Mouse (Mus musculus): ENCODE measurements around the gene Uqcrh. TPM values are rescaled to one million over a fixed set of nuclear protein-coding genes. Genes with fewer than 3 reads are reported as not detected.

Uqcrh gene
- 45.6 and 60.5 TPM in 2 replicates for polyA plus RNA-seq (2012; rRNA removed)

GRCm38 (mm10) chr4:116074861-116075620 lies at the start of gene Uqcrh, which contains the start of gene Lrrc41:
Gene Uqcrh, minus strand, starts transcription at chr4:116075071.
Gene Lrrc41, plus strand, starts transcription at chr4:116075269.
- peaks cover 12% of the 10 kb centered on the region for H3K4me1 ChIP-seq (ENCODE audit: control insufficient read depth, insufficient read depth, insufficient read length, low read length)
- peak within 1 kb of the TSS; percentile 90 for H3K27ac ChIP-seq (ENCODE audit: insufficient read depth, low read depth, low read length)
- H3K4me3 ChIP-seq (ENCODE audit: low read depth, low read length), result peak within 1 kb of the TSS; percentile 85
- H3K36me3 ChIP-seq (ENCODE audit: control insufficient read depth, insufficient read depth, low read length), result peaks cover 8% of the 10 kb centered on the region
- TF ChIP-seq CTCF (IDR thresholded peaks at IDR 0.05; ENCODE audit: extremely low read depth, insufficient read length, insufficient replicate concordance, low read depth, low read length) (no peak), POLR2A (IDR thresholded peaks at IDR 0.05; ENCODE audit: low read depth, low read length) (peak; percentile 97)
- H3K27me3 ChIP-seq (ENCODE audit: control insufficient read depth, insufficient read depth, low read length), result no peaks in the 10 kb centered on the region
- WGBS, result under 1% methylated on average over 55 of the region's 55 CpGs

- TF ChIP-seq POLR2A (IDR thresholded peaks at IDR 0.05; ENCODE audit: low read depth, low read length), result no peak; the same call in 1 of the 2 replicates
- TF ChIP-seq CTCF (IDR thresholded peaks at IDR 0.05; ENCODE audit: extremely low read depth, insufficient read length, insufficient replicate concordance, low read depth, low read length), result no peak
- H3K4me3 ChIP-seq (ENCODE audit: low read depth, low read length), result peak within 1 kb of the TSS; percentile 85
- whole genome bisulfite sequencing, result 3% methylated on average over 24 of the region's 24 CpGs
- no peaks in the 10 kb centered on the region for H3K27me3 ChIP-seq (ENCODE audit: control insufficient read depth, insufficient read depth, low read length)
- no peaks in the 10 kb centered on the region for H3K36me3 ChIP-seq (ENCODE audit: control insufficient read depth, insufficient read depth, low read length)
- H3K27ac ChIP-seq (ENCODE audit: insufficient read depth, low read depth, low read length), result no peak within 1 kb of the TSS
- peaks cover 7% of the 10 kb centered on the region; the same call in 1 of the 2 replicates for H3K4me1 ChIP-seq (ENCODE audit: control insufficient read depth, insufficient read depth, insufficient read length, low read length)
These were observed 49.0 kb upstream of the Uqcrh start, which contains the start of the genes Rad54l and Pomgnt1 for GRCm38 (mm10) chr4:116123602-116124519. Gene Rad54l, minus strand, starts transcription at chr4:116123690. Gene Pomgnt1, plus strand, starts transcription at chr4:116123840.

- 3% methylated on average over 1 of the region's 1 CpGs for WGBS
- H3K36me3 ChIP-seq (ENCODE audit: control insufficient read depth, insufficient read depth, low read length), result no peaks in the 10 kb centered on the region
- TF ChIP-seq CTCF (IDR thresholded peaks at IDR 0.05; ENCODE audit: extremely low read depth, insufficient read length, insufficient replicate concordance, low read depth, low read length) (no peak), POLR2A (IDR thresholded peaks at IDR 0.05; ENCODE audit: low read depth, low read length) (no peak)
These were observed 47.9 kb upstream of the Uqcrh start for GRCm38 (mm10) chr4:116122762-116123161.

GRCm38 (mm10) chr4:116111486-116111885 lies 36.6 kb upstream of the Uqcrh start:
- WGBS, result 91% methylated on average over 2 of the region's 2 CpGs
- no peak for TF ChIP-seq CTCF (IDR thresholded peaks at IDR 0.05; ENCODE audit: extremely low read depth, insufficient read length, insufficient replicate concordance, low read depth, low read length)
- no peak for TF ChIP-seq POLR2A (IDR thresholded peaks at IDR 0.05; ENCODE audit: low read depth, low read length)
- no peak overlapping the region for H3K27ac ChIP-seq (ENCODE audit: insufficient read depth, low read depth, low read length)
- H3K4me3 ChIP-seq (ENCODE audit: low read depth, low read length), result no peak overlapping the region
- no peaks in the 10 kb centered on the region; the same call in 1 of the 2 replicates for H3K36me3 ChIP-seq (ENCODE audit: control insufficient read depth, insufficient read depth, low read length)
- H3K27me3 ChIP-seq (ENCODE audit: control insufficient read depth, insufficient read depth, low read length), result no peaks in the 10 kb centered on the region
- peaks cover 3% of the 10 kb centered on the region; the same call in 1 of the 2 replicates for H3K4me1 ChIP-seq (ENCODE audit: control insufficient read depth, insufficient read depth, insufficient read length, low read length)

More at GRCm38 (mm10) chr4:116122762-116123161, 47.9 kb upstream of the Uqcrh start:
- Histone ChIP-seq H3K4me1 (ENCODE audit: control insufficient read depth, insufficient read depth, insufficient read length, low read length) (peaks cover 7% of the 10 kb centered on the region; the same call in 1 of the 2 replicates), H3K27ac (ENCODE audit: insufficient read depth, low read depth, low read length) (no peak overlapping the region), H3K4me3 (ENCODE audit: low read depth, low read length) (peak overlapping the region; percentile 85; the same call in 1 of the 2 replicates), H3K27me3 (ENCODE audit: control insufficient read depth, insufficient read depth, low read length) (no peaks in the 10 kb centered on the region)

- Histone ChIP-seq H3K27ac (ENCODE audit: insufficient read depth, low read depth, low read length) (no peak overlapping the region), H3K4me1 (ENCODE audit: control insufficient read depth, insufficient read depth, insufficient read length, low read length) (peaks cover 3% of the 10 kb centered on the region; the same call in 1 of the 2 replicates), H3K4me3 (ENCODE audit: low read depth, low read length) (no peak overlapping the region), H3K27me3 (ENCODE audit: control insufficient read depth, insufficient read depth, low read length) (no peaks in the 10 kb centered on the region), H3K36me3 (ENCODE audit: control insufficient read depth, insufficient read depth, low read length) (peaks cover under 1% of the 10 kb centered on the region)
- TF ChIP-seq POLR2A (IDR thresholded peaks at IDR 0.05; ENCODE audit: low read depth, low read length), result no peak
- TF ChIP-seq CTCF (IDR thresholded peaks at IDR 0.05; ENCODE audit: extremely low read depth, insufficient read length, insufficient replicate concordance, low read depth, low read length), result no peak
- WGBS, result 80% methylated on average over 6 of the region's 6 CpGs
These were observed 35.8 kb upstream of the Uqcrh start for GRCm38 (mm10) chr4:116110695-116111094.

- no peak overlapping the region for H3K27ac ChIP-seq (ENCODE audit: insufficient read depth, low read depth, low read length)
- TF ChIP-seq CTCF (IDR thresholded peaks at IDR 0.05; ENCODE audit: extremely low read depth, insufficient read length, insufficient replicate concordance, low read depth, low read length), result no peak
- TF ChIP-seq POLR2A (IDR thresholded peaks at IDR 0.05; ENCODE audit: low read depth, low read length), result no peak
- H3K4me1 ChIP-seq (ENCODE audit: control insufficient read depth, insufficient read depth, insufficient read length, low read length), result no peaks in the 10 kb centered on the region
- H3K36me3 ChIP-seq (ENCODE audit: control insufficient read depth, insufficient read depth, low read length), result peaks cover 9% of the 10 kb centered on the region; the same call in 1 of the 2 replicates
- 91% methylated on average over 5 of the region's 5 CpGs for WGBS
- no peaks in the 10 kb centered on the region for H3K27me3 ChIP-seq (ENCODE audit: control insufficient read depth, insufficient read depth, low read length)
- H3K4me3 ChIP-seq (ENCODE audit: low read depth, low read length), result no peak overlapping the region
These were observed 30.4 kb upstream of the Uqcrh start for GRCm38 (mm10) chr4:116105278-116105677.

All from small intestine, adult 2 months (tissue).